ENCODE assay signal across 9 mouse cellular contexts in genomic region chr6:17725841-17726460, GRCm38 (mm10). TPM values are rescaled to one million over a fixed set of nuclear protein-coding genes. Genes with fewer than 3 reads are reported as not detected.
DNase-seq lines count a peak whose midpoint lies in the region.
"Had no signal": no experiment of that assay in that cellular context is flagged by ENCODE, and none has a peak within 500 bp of the region (broad histone marks: within the 10 kb centered on the region; RNA-seq: fewer than 3 reads in every experiment).

No protein-coding gene starts in this region.

- 41% methylated on average over 7 of the region's 7 CpGs for WGBS in heart, embryonic 10.5 days

- no peak overlapping the region for H3K4me3 ChIP-seq in heart, embryonic 10.5 days
- H3K4me3 ChIP-seq: limb, embryonic 15.5 days had no signal

- no peaks in the 10 kb centered on the region for H3K9me3 ChIP-seq in heart, embryonic 10.5 days
- H3K9me3 ChIP-seq: limb, embryonic 15.5 days had no signal

- DNase-seq in heart, adult 11 months, result peak; percentile 92
- DNase-seq in heart, embryonic 10.5 days (ENCODE audit: low spot score), result no peak
- DNase-seq in cerebellum, postnatal 14 days, result peak; percentile 75 to 81
- peak; percentile 33 to 54 for DNase-seq in frontal cortex, postnatal 25 days (ENCODE audit: low spot score in 2 of 2)
- DNase-seq in induced T-regulatory cell, adult 2 months (ENCODE audit: low read depth), result peak; percentile 75
- peak; percentile 40 to 51 for DNase-seq in layer of hippocampus, postnatal 36 days
- DNase-seq in lung, postnatal 14 days, result peak; percentile 67
- DNase-seq in right cerebral cortex, adult 2 months (ENCODE audit: low spot score in 2 of 2), result peak; percentile 79 to 85

- H3K27ac ChIP-seq in heart, embryonic 10.5 days, result no peak overlapping the region
- H3K27ac ChIP-seq: limb, embryonic 15.5 days had no signal

- peaks cover 16% of the 10 kb centered on the region for H3K4me1 ChIP-seq in heart, embryonic 10.5 days
- H3K4me1 ChIP-seq: limb, embryonic 15.5 days had no signal

- no peaks in the 10 kb centered on the region for H3K36me3 ChIP-seq in heart, embryonic 10.5 days
- H3K36me3 ChIP-seq: limb, embryonic 15.5 days had no signal

- H3K27me3 ChIP-seq in heart, embryonic 10.5 days (ENCODE audit: insufficient read depth, poor library complexity, severe bottlenecking), result no peaks in the 10 kb centered on the region
- H3K27me3 ChIP-seq: limb, embryonic 15.5 days had no signal

RNA-seq across cellular contexts. Expression of gene St7, which starts 33.2 kb away (rescaled TPM):
- 24.0 and 24.9 TPM in 2 replicates for polyA plus RNA-seq in heart, embryonic 10.5 days (2016; fragmentation: Nextera tagmentation; extraction: Ambion mirVana)
- 10 to 100 TPM; 48.0 to 52.5 TPM for total RNA-seq in layer of hippocampus, postnatal 36 days (2021)
